Mouse (Mus musculus) heart, postnatal 14 days (tissue): Measurements from ENCODE around the gene Rhebl1. TPM values are rescaled to one million over a fixed set of nuclear protein-coding genes. Genes with fewer than 3 reads are reported as not detected.

Experiments used
- DNase-seq, 2 experiments: peaks; one replicate each; pipeline ENCODE4 v3.0.0; 2021 to 2022
- intact Hi-C: fragments of 180-260 bp; cut with DNase I; formaldehyde crosslinking; loops from one replicate; pipeline ENCODE4 v1.15.1; 2025
- total RNA-seq, 2 experiments: library from RNA; stranded (reverse); gene quantifications; 2 replicates each; pipeline ENCODE4 v1.2.3; 2021

Rhebl1 gene
- total RNA-seq, 2 experiments from 2014 or later: 1.6 to 2.0 TPM

DNA sequence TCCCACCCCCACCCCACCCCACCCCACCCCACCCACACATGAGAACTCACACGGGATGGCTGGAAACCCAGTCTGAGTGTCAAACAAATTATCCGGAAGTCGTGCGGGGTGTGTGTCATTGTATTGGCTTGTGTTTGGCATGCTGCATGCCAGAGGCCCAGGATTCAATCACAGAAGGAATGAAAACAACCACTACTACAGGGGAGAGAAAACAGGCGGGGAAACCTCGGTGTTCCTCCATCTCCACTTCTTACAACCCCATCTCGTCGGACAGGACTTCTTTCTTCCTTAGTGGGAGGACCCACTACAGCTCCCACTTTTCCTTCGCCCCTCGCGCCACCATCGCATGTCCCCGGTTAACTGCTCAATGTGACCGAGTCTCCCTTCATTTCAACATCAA is 22.8 kb upstream of the Rhebl1 start:
- intact Hi-C loops: no loop called here
- DNase-seq: no peak

DNA sequence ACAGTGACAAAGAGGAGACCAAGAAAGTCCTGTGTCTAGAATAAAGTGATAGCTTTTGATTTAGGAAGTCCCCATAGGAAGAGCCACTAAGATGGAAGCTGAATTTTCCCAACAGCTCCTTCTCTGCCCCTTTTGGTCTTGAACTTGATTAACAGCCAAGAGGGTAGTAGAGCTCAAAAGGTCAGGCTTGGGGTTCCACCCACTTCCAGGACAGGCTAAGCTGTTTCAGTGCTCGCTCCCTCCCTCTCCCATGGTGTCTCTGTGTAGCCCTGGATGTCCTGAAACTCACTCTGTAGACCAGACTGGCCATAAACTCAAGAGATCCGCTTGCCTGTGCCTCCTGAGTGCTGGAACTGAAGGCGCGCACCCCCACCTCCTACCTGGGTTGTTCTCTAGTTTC is 21.7 kb upstream of the Rhebl1 start:
- no peak for DNase-seq
- intact Hi-C loops: no loop called here

DNA sequence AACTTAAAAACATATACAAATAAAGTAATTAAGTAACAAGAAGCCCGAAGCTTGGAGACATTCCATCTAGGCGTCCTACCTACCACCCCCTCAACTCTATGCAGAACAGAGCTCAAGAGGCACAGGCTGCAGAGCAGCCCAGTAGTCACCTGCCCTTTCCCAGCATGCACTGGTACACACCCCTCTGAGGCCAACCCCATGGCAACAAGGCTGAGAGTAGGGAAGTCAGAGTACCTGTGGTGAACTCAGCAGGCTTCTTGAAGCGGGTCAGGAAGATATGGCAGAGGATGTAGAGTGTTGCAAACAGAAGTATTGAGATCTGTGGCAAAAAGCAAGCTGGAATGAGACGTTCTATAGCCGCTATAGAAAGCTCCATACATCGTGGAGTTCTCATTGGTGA is 20.6 kb upstream of the Rhebl1 start:
- intact Hi-C loops: no loop called here
- DNase-seq: no peak

DNA sequence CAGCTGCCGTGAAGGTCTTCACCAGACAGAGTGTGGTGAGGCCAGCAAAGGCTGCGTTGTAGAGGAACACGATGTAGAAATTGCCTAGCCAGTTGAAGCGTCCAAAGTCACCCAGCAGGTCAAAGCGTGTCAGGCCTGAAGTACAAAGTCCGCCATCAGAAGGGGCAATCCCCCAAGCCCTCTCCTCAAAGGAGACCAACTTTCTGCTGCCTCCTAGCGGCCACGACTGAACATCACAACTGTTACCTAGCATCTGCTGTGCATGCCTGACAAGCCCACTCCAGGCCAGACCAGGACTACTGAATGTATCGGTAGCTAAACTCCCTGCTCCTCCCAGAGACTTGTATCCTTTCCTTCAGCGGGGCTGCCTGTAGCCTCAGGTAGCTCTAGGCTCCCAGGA is 10.4 kb upstream of the Rhebl1 start:
- DNase-seq: peak; percentile 42 to 55
- intact Hi-C loops: no loop called here

DNA sequence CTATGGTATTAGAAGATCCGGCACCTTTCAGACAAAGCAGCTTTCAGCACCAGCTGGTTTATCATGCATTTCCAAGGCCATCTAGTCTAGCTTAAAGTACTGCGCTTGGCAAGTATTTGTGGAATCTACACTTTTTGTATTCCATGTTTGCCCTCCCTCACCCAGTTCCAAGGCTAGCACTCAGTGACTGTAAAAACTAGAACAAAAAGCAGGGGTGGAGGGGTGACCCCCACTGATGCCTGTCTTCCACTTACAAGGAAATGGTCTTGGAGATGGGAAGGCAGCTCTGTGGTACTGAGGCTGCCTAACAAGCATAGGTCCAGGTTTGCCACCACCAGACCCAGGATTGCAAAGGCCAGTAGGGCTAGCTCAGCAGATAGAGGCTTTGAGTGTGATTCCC is 8.3 kb upstream of the Rhebl1 start:
- intact Hi-C loops: loop anchor here (2.0 kb wide), 1 partner anchor 26 kb away; no protein-coding TSS in a partner anchor
- no peak for DNase-seq

DNA sequence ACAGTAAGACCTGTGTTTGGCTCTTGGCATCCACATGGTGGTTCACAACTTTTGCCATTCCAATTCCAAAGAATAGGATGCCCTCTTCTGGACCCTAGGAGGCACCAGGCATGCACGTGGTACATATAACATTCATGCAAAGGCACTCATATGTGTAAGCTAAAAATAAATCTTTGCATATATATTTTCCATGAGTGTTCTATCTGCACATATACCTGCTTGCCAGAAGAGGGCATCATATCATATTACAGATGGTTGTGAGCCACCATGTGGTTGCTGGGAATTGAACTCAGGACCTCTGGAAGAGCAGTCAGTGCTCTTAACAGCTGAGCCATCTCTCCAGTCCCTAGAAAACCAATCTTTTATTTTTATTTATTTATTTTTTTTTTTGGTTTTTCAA is 7.2 kb upstream of the Rhebl1 start:
- intact Hi-C loops: no loop called here
- no peak for DNase-seq

DNA sequence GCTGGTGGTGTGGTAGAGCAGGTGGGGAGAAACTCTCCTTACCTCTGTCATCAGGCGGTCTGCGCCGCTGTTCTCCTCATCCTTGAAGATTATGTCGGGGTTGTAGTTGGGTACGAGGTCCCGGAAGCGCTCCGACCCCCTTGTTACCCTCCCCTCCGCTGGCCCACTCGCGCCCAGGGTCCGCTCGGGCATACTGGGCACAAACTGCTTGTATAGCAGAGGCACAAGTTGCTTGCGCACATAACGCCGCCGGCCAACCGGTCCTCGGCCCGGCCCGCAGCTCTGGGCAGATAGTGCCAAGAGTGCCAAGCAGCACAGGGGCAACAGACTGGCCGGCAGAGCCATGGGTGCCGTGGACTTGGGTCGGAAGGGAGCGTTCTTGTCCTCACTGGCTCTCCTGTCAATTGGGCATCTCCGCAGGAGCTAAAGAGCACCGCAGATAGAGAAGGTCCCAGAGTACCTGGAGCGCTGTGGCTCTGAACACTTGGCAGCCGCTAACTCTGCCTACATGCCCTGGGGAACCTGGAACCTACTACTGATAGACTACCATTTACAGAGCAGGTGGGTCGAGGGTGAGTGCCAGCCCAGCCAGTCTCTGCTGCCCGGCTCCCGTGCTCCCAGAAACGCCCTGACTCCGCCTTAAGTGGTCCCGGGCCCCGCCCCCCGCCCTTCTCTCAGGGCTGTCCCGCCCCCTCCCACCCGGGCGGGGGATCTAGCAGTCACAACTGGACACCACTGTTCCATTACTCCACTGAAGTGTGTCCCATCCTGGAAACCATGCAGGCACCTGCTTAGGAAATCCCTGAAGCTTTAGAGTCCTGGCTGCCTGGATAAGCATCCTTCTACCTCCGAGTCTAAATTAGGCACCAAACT is 3.8 kb upstream of the Rhebl1 start, which contains the start of gene Dhh:
Gene Dhh, minus strand, starts transcription at position 613 of the 873 bp plus-strand sequence.
- intact Hi-C loops: no loop called here
- DNase-seq: peak in 1 of 2 experiments; percentile 21

DNA sequence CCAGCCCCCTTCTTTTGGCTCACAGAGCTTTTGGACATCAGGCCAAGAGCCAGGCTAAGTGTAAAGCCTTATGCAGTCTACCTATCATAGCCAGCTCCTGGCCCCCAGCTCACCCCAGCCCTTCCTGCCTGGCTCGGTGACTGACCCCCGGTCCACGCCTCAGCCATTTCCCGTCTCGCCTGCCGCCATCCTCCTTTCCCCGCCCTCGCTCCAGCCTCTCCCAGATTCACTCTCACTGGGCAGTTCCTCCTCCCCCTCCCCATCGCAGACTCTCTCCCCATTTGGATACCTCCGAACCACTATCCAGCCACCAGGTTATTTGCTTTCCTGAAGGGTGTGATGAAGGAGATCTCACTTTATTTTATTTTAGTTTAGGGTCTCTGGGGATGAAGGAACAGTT is 3.2 kb upstream of the Rhebl1 start:
- DNase-seq: peak; percentile 48 to 50
- intact Hi-C loops: no loop called here

DNA sequence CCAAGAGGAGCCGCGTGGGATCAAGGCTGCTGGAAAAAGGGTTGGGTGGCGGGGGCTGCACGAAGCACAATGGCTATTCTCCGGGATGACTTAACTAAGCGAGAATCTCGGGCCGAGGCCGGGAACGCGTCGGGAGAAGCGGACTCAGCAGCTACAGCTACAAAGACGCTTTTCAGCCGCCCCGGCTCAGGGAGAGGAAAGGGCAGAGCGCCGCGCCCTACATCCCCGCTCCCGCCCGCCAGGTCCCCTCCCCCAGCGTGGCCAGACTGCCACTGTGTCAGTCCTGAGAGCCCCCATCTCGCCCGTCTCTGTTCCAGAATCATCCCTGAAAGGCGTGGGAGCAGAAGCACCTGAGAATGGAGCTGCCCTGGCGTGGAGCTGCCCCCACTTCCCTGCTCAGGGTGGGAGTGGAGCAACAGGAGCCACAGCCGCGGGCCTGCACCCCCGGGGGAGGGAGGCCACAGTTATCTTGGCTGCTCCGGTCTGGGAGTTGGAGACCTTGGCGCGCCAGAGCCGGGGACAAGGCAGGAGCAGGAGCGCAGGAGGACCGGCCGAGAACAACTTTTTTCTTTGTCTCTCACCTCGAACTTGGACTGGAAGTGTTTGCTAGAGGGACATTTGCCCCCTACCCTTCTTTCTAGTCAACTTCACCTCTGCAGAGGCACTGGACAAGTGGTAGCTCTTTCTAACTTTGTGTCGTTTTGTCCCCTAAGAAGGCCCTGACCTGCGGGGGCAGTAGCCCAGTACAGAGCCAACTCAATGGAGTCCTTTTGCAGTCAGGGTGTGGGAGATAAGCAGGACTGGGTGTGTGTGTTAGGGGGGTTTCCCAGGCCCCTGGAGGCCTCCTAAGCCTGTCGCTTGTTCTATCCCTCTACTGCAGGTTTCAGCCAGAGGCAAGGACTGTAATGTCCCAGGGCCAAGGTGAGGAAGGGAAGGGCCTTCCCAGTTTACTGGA is 1.6 kb upstream of the Rhebl1 start:
- intact Hi-C loops: no loop called here
- DNase-seq: peak; percentile 49 to 58

DNA sequence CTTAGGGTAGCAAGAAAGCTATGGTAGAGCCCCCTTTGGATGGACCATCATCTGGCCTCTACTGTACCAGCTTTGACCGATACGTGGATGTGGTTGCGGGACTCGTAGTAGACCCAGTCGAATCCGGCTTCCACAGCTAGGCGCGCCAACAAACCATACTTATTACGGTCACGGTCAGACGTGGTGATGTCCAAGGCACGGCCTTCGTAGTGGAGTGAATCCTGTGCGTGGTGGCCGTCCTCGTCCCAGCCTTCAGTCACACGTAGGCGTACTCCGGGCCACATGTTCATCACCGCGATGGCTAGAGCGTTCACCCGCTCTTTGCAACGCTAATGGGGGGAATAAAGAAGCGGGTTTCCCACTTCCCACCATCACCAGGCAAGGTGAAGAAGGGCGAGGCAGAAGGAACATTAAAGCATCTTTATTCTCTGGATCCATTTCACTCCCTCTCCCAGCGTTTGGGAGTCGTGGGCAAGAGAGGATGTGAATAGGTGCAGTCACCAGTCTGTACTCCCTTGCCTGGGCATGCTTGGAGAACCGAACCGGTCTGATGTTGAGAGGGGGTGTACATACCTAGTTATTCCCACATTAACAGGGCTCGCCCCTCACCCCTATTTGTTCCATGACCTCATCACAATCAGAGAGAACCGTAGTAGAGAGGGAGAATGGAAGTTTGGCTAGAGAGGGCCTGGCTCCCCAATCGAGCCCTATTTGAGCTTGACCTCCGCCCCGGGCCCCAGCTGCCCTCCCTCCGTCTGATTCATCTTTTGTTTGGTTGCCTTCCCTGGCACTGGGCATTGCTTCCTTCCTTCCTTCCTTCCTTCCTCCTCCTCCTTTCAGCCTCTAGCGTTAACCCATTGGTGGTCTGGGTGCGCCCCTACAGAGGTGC is 650 bp upstream of the Rhebl1 start:
- DNase-seq: no peak
- intact Hi-C loops: no loop called here

DNA sequence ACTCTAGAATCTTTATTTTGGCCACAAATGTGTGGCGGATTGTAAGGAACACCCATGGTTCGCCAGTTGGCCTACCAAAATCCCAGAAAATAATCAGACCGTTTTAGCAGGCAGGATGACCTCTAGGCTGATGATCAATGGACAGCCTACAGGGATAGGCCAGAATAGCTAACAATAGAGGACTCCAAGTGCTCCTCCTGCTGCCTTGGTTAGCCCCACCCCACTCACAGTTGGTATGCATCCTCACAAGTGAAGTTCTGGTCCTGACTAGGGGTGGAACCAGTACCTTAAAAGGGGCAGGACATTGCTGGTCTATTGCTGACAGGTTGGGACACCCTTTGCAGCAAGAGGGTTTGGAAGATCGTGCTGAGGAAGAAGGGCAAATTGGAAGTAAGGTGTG is 1.3 kb downstream of the Rhebl1 start:
- intact Hi-C loops: no loop called here
- no peak for DNase-seq

DNA sequence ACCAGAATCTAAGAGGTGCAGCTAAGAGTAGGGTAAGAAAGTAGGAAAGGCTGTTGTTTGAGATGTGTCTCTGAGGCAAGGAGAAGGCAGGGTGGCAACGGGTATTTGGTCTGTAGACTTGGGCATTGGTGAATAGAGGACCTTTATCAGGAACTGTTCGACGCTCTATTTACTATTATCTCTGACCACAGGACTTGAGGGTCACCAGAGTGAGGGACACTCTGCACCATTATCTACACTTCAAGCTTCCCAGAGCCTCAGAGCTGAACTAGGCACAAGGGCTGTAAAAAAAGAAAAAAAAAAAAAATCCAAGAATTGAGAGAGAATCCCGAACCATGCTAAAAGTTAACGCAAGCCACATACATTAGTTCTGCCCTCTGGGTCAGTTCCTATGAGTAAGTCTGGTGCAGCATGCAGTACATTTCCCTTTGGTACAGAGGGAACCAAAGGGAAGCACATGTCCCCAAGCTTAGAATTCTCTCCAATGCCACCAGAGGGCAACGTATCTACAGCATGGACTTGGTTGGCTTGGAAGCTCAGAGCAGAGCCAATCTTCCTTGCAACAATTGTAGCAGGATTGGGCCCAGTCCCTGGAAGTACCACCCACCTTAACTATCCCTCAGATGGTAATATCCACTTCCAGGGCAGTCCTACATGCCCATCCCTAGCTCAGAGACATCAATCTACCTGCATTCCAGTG is 2.3 kb downstream of the Rhebl1 start:
- intact Hi-C loops: loop anchor here (1.0 kb wide), 2 partner anchors 36 to 102 kb away; no protein-coding TSS in a partner anchor
- DNase-seq: peak; percentile 54 to 73

DNA sequence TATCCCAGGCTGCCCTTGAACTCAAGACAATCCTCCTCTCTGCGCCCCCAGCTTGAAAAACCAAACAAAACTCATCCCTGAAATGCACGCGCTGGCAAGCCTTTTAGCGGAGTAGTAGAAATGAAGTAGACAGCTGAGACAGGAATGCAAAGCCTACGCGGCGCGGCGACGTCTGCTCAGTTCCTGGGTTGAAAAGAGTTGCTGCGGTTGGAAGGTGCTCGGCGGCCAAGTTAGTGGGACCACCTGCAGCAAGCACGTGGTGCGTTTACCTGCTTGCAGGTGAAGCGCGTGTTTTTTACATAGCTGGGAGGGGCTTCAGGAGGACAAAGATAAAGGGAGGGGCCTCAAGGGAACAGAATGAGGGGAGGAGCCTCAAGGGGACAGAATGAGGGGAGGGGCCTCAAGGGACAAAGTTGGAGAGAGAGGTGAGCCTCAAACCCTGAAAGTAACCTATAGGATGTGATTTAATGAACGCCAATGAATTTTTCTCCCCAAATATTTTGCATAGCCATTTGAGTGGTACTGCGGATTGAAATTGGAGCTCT is 3.1 kb downstream of the Rhebl1 start:
- intact Hi-C loops: no loop called here
- no peak for DNase-seq

DNA sequence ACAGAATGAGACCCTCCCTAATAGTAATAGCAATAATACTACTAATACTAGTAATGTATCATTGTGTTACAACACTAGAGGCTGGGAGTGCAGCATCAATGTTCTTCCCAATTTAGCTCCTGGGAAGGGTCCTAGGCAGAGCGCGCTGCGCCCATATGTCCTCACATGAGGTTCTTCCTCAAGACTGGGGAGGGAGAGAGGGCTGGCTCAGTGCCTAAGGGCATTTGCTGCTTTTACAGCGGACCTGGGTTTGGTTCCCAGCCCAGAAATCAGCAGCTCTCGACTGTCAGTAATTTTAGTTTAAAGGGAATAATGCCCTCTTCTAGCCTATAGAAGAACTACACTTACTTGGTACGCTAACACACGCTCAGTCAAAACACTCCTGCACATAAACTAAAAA is 6.8 kb downstream of the Rhebl1 start:
- no peak for DNase-seq
- intact Hi-C loops: no loop called here

DNA sequence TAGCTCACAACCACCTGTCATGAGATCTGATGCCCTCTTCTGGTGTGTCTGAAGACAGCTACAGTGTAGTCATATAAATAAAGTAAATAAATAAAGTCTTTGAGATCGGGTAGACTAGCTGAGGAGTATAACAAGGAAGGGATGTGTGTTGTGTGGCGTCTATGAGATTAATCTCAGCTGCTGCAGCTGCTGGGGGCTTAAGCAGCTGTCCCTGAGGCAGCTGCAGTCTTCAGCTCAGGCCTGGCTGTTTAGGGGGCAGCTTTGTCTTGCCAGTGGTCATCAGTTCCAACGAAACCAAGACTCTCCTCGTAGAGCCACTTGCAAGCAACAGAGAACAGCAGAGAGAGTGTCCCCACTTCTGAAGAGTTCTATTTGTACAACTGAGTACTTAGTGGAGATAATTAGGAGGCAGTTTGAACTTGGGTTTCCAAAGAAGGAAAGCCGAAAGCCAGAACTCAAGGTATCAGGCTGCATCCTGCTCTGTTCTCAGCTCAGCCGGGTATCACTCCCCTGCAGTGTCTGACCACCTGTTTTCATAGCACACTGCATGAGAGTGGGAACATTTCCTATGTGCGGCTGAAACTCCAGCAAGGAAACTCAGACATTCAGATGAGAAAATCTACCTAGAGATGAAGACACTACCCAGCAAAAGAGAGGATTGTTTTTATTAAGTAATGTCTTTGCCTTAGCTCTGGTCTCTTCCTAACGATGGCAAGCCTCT is 7.5 kb downstream of the Rhebl1 start:
- no peak for DNase-seq
- intact Hi-C loops: no loop called here

DNA sequence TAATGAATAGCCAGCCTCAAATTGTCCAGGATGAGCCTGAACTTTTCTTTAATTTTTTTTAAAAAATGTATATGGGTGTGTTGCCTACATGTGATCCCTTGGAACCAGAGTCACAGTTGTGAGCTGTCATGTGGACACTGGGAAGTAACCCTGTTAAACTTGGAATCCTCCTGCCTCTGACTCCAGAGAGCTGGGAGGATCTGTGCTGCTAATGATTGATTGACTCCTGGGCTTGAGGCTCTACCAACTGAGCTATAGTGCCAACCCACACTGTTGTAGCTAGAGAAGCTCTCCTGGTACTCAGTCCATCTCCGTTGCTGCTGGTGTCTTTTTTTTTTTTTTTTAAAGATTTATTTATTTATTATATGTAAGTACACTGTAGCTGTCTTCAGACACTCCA is 10.2 kb downstream of the Rhebl1 start:
- intact Hi-C loops: no loop called here
- DNase-seq: no peak

DNA sequence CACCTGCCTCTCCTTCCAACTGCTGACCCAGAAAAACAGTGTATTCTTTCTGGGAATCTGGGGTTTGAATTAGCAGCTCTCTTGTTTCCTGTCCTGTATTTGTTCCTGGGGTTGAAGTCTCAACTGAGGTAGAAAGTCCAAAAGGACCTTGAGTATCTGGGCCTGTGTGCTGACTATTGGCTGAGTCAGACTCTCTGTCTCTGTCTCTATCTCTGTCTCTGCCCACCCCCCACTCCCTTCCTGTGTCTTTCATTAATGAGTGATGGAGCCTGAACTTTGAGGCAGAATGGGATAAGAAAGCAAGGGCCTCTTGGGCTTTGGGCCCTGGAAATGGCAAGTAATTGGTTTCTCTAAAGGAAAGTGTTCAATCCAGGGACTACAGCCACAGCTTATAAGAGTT is 10.7 kb downstream of the Rhebl1 start:
- no peak for DNase-seq
- intact Hi-C loops: no loop called here

DNA sequence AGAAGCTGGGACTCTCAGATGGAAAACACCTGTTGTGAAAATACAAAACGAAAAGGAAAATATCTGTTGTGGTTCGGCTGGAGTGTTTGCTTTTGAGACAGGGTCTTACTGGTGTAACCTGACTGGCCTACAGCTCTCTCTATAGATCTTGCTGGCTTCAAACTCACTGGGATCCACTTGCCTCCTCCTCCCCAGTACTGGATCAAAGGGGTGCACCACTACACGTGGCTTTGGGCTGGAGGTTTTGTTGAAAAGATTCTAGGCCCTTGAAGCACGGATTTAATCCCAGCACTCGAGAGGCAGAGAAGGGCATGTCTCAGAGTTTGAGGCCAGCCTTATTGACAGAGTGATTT is 12.7 kb downstream of the Rhebl1 start:
- intact Hi-C loops: loop anchor here (2.0 kb wide), 1 partner anchor 47 kb away; no protein-coding TSS in a partner anchor

More for the DNA sequence above, 12.7 kb downstream of the Rhebl1 start:
- no peak for DNase-seq
